Mouse (Mus musculus) ES-E14 (cell line): ENCODE results near the gene Lrrc4. TPM values are rescaled to one million over a fixed set of nuclear protein-coding genes. Genes with fewer than 3 reads are reported as not detected.

Experiments used
- DNase-seq: peaks from one replicate; pipeline ENCODE4 v3.0.0-alpha.2; 2013; ENCODE audit warnings: low read depth, low spot score
- H3K27ac ChIP-seq: 2 replicates; pipeline ENCODE4 v1.5.1; 2012; ENCODE audit warnings: low read depth, mild to moderate bottlenecking, low read length, moderate library complexity, mixed read lengths; ENCODE audit not compliant: poor library complexity, insufficient read depth, severe bottlenecking
- H3K36me3 ChIP-seq: 2 replicates; pipeline ENCODE4 v1.6.1; 2012; ENCODE audit warnings: mild to moderate bottlenecking, low read length, moderate library complexity, mixed read lengths; ENCODE audit not compliant: control insufficient read depth, poor library complexity, insufficient read depth, severe bottlenecking
- H3K4me1 ChIP-seq, 2 experiments: fragments of 150-350 bp in 1 of 2; sonication (generic) in 1 of 2; 2 replicates each; pipeline ENCODE4 v1.6.1; 2012; ENCODE audit warnings: low read length in 2 of 2, mild to moderate bottlenecking in 1 of 2, mixed read lengths in 1 of 2; ENCODE audit not compliant: control insufficient read depth in 2 of 2, insufficient read depth in 2 of 2, poor library complexity in 1 of 2
- H3K4me3 ChIP-seq, 2 experiments: fragments of 150-350 bp in 1 of 2; sonication (generic) in 1 of 2; 2 replicates each; pipeline ENCODE4 v1.5.1; 2012; ENCODE audit warnings: low read length in 2 of 2, low read depth in 1 of 2, mild to moderate bottlenecking in 1 of 2, mixed read lengths in 1 of 2; ENCODE audit not compliant: insufficient read depth in 1 of 2, poor library complexity in 1 of 2, severe bottlenecking in 1 of 2
- H3K9ac ChIP-seq: 2 replicates; pipeline ENCODE4 v1.6.1; 2012; ENCODE audit warnings: low read depth, mild to moderate bottlenecking, low read length, mixed read lengths; ENCODE audit not compliant: poor library complexity, insufficient read depth, severe bottlenecking
- H3K9me3 ChIP-seq: fragments of 150-350 bp; sonication (generic); 2 replicates; pipeline ENCODE4 v1.6.1; 2012; ENCODE audit warnings: low read depth, mild to moderate bottlenecking, low read length; ENCODE audit not compliant: control insufficient read depth, insufficient read depth
- CHD2 ChIP-seq: IDR thresholded peaks from 2 replicates; pipeline ENCODE4 v1.6.1; 2014; ENCODE audit warnings: mild to moderate bottlenecking, low read depth, low read length, inconsistent platforms
- HCFC1 ChIP-seq: IDR thresholded peaks from 2 replicates; pipeline ENCODE4 v1.6.1; 2012; ENCODE audit warnings: low read length, inconsistent platforms, borderline replicate concordance; ENCODE audit not compliant: insufficient read depth
- MAFK ChIP-seq: IDR thresholded peaks from 2 replicates; pipeline ENCODE4 v1.6.1; 2014; ENCODE audit warnings: mild to moderate bottlenecking, low read depth, low read length, inconsistent platforms; ENCODE audit not compliant: insufficient read depth
- ZC3H11A ChIP-seq: IDR thresholded peaks from 2 replicates; pipeline ENCODE4 v1.6.1; 2012; ENCODE audit warnings: low read depth, mild to moderate bottlenecking, inconsistent platforms, low read length, borderline replicate concordance
- ZNF384 ChIP-seq: IDR thresholded peaks from 2 replicates; pipeline ENCODE4 v1.6.1; 2012; ENCODE audit warnings: low read depth, low read length, inconsistent platforms
- in situ Hi-C, 2 experiments: fragments of 600-800 bp; cut with MboI; formaldehyde crosslinking; loops; one replicate each; pipeline ENCODE4 v1.15.1; 2025; ENCODE audit warnings: low sequenced_read_pairs in 2 of 2, inconsistent platforms in 1 of 2; ENCODE audit not compliant: unreplicated experiment in 2 of 2
- total RNA-seq: library from RNA; depleted of rRNA; stranded (reverse); fragments of 300-350 nt; gene quantifications from 2 replicates; pipeline ENCODE4 v1.2.3, GENCODE M21; 2012

Lrrc4 gene
- total RNA-seq, 1 experiment = 0.85 TPM

DNA sequence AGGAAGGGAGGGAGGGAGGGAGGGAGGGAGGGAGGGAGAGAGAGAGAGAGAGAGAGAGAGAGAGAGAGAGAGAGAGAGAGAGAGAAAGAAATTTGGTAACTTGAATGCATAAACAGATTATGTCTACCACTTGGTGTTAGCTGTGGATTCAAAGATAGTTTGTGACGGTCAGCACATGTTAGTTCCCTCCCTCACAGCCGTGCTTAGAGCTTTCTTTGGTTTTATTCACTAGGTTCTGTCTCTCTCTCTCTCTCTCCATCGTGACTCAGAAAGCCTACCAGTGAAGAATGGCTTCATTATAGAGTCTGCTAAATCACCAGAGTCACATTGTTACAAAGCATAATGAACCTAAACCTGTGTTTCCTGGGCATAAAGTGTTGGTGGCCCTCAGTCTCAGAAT is 146.5 kb downstream of the Lrrc4 start:
- no peak overlapping the region for H3K4me3 ChIP-seq
- H3K36me3 ChIP-seq = no peaks in the 10 kb centered on the region
- no peak for TF ChIP-seq MAFK
- no peak for TF ChIP-seq CHD2
- TF ChIP-seq ZNF384 = no peak
- TF ChIP-seq HCFC1 = no peak
- no peak for TF ChIP-seq ZC3H11A
- no peak for DNase-seq
- H3K9ac ChIP-seq = no peak overlapping the region
- no peaks in the 10 kb centered on the region for H3K9me3 ChIP-seq
- no peaks in the 10 kb centered on the region for H3K4me1 ChIP-seq
- no peak overlapping the region for H3K27ac ChIP-seq
- in situ Hi-C loops = no loop called here

DNA sequence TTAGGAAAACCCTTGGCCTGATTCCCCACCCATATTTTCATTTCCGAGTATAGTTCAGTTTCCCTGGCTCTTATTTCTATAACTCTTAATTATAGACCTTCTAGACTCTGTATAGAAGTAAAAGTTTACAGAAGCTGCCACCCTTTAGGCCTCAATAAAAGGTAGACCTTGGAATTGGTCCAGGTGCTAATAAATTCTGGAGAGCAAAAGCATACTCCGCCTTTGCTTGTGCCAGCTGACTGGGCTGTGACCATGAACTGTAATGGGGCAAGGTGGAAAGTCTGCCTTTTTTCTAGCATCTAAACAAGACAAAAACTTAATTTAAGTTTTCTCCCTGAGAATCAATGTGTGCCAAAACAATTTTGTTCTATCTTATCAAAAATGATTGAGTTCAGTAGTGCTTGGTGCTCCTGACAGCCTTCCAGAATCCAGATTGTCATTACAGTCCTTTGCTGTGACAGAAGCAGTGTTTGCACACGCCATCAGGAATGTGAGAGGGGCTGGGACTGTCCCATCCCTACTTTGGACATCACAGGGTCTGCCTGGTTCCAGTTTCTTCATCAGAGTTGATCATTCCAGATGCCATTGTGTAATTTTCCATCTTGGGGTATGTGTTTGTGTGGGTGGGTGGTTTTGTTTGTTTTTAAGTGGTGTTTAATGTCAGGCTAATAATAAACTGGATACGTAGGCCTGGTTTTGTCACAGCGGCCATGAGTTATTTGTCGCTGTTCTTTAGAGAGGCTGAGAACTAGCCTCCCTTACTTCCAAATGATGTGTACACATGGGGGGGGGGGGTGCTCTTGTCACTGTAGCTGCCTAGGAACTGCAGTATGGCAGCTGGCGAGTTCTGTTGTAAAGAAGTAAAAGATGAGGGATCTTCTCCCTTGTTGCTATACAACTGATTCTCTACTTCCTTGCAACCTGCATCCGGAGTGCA is 149.8 kb downstream of the Lrrc4 start:
- H3K27ac ChIP-seq = no peak overlapping the region
- no peaks in the 10 kb centered on the region for H3K9me3 ChIP-seq
- H3K36me3 ChIP-seq = no peaks in the 10 kb centered on the region
- no peak overlapping the region for H3K9ac ChIP-seq
- DNase-seq = no peak
- TF ChIP-seq ZNF384 (no peak), ZC3H11A (no peak), HCFC1 (no peak), CHD2 (no peak)
- no peak overlapping the region for H3K4me3 ChIP-seq
- H3K4me1 ChIP-seq = no peaks in the 10 kb centered on the region
- in situ Hi-C loops = no loop called here

DNA sequence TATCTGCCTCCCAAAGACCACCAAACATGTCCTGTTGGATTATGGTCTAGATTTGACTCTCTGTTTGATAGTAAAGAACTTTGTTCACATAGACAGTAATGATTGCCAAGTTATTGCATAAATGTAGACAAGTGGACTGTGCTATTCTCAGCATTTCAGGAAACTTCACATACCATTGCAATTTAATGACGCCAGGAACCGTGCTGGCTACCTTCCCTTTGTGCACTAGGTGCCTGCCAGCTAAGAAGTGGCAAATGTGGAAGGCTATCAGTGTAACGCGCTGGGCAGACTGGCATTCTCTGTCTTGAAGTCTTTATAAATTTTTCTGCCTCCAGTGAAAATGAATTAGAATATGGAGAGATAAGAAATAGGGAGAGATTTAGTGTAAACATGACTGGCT is 151.0 kb downstream of the Lrrc4 start:
- Histone ChIP-seq H3K4me1 (no peaks in the 10 kb centered on the region), H3K4me3 (no peak overlapping the region), H3K27ac (no peak overlapping the region), H3K9me3 (no peaks in the 10 kb centered on the region), H3K9ac (no peak overlapping the region), H3K36me3 (no peaks in the 10 kb centered on the region)
- no peak for DNase-seq
- in situ Hi-C loops = no loop called here
- no peak for TF ChIP-seq CHD2
- TF ChIP-seq MAFK = no peak
- TF ChIP-seq HCFC1 = no peak
- no peak for TF ChIP-seq ZC3H11A
- TF ChIP-seq ZNF384 = no peak

DNA sequence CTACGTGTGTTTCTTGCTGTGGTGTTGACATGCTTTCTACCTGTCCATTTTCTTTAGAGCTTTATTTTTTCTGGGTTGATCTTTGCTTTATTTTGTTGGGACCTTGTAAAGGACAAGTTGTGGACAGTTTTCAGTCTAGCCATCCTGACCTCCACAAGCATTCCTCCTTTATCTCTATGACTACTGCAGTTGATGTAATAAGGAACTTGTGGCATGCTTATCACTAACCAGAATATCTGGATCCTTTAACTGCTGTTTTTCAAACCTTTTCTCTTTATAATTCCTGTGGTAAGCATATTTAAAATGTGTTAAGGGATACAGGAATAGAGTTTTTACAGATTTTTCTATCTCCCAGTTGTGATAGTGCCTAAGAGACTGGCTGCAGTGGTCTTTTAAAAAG is 152.7 kb downstream of the Lrrc4 start:
- H3K36me3 ChIP-seq = no peaks in the 10 kb centered on the region

DNA sequence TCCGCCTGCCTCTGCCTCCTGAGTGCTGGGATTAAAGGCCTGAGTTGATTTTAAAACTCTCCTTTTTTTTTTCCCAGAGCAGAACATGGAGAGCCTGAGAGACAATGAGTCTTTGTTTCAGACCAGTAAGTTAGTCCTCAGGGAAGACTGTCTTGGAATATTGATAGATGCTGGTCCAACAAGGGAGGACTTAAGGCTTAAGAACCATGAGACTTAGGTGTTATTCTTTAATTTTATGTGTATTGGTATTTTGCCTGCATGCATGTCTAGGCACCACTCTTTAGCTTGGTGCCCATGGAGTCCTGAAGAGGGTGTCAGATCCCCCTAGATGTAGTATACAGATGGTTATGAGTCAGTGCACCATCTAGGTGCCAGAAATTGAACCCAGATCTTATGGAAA is 156.9 kb downstream of the Lrrc4 start:
- Histone ChIP-seq H3K4me3 (no peak overlapping the region), H3K9me3 (no peaks in the 10 kb centered on the region), H3K9ac (no peak overlapping the region), H3K36me3 (no peaks in the 10 kb centered on the region), H3K4me1 (no peaks in the 10 kb centered on the region), H3K27ac (no peak overlapping the region)
- TF ChIP-seq HCFC1 = no peak
- TF ChIP-seq MAFK = no peak
- TF ChIP-seq ZC3H11A = no peak
- TF ChIP-seq CHD2 = no peak
- TF ChIP-seq ZNF384 = no peak
- in situ Hi-C loops = no loop called here
- no peak for DNase-seq

More for the DNA sequence above, 152.7 kb downstream of the Lrrc4 start:
- Histone ChIP-seq H3K27ac (no peak overlapping the region), H3K9ac (no peak overlapping the region), H3K4me1 (no peaks in the 10 kb centered on the region), H3K4me3 (no peak overlapping the region), H3K9me3 (no peaks in the 10 kb centered on the region)
- TF ChIP-seq HCFC1 (no peak), ZC3H11A (no peak), CHD2 (no peak)
- in situ Hi-C loops = no loop called here
- DNase-seq = no peak
